Mouse (Mus musculus) lung, postnatal 0 days (tissue): ENCODE measurements around the gene Slc46a1.

Source experiments
- CTCF ChIP-seq: IDR thresholded peaks from 2 replicates; pipeline ENCODE4 v1.5.1; 2016; ENCODE audit warnings: antibody characterized with exemption, mild to moderate bottlenecking
- EP300 ChIP-seq: IDR thresholded peaks from 2 replicates; pipeline ENCODE4 v1.6.1; 2016; ENCODE audit warnings: antibody characterized with exemption, mild to moderate bottlenecking, control low read depth

- peak; percentile 43 for TF ChIP-seq CTCF
- no peak for TF ChIP-seq EP300
Observed at GRCm38 (mm10) chr11:78422055-78422819, 43.3 kb upstream of the Slc46a1 start, which contains the start of gene Slc13a2.
